ENCODE assay signal across 15 mouse cellular contexts in genomic region chr16:7360706-7361105, GRCm38 (mm10).
"Had no signal": no experiment of that assay in that cellular context is flagged by ENCODE, and none has a peak within 500 bp of the region (broad histone marks: within the 10 kb centered on the region; RNA-seq: fewer than 3 reads in every experiment).

No protein-coding gene starts in this region.

- H3K9me3 ChIP-seq: midbrain, embryonic 12.5 days; midbrain, embryonic 15.5 days; neural tube, embryonic 12.5 days; neural tube, embryonic 15.5 days had no signal

- H3K4me1 ChIP-seq: neural tube, embryonic 12.5 days had no signal

- ATAC-seq: inflammation-experienced regulatory T-cells, adult 6 months; intestine, embryonic 16.5 days; liver, postnatal 0 days; lung, postnatal 0 days; midbrain, embryonic 15.5 days had no signal

- DNase-seq: kidney, adult 18-20 months; kidney, adult 9 months; kidney, postnatal 14 days; liver, postnatal 0 days; lung, embryonic 14.5 days; thymus, postnatal 25 days had no signal

- H3K27ac ChIP-seq: liver, embryonic 14.5 days; macrophage; midbrain, embryonic 12.5 days; midbrain, embryonic 15.5 days; neural tube, embryonic 12.5 days; neural tube, embryonic 15.5 days had no signal

- H3K9ac ChIP-seq: liver, embryonic 14.5 days; liver, postnatal 0 days; lung, embryonic 14.5 days; midbrain, embryonic 12.5 days; midbrain, embryonic 15.5 days; neural tube, embryonic 12.5 days; neural tube, embryonic 15.5 days had no signal

- H3K36me3 ChIP-seq: midbrain, embryonic 12.5 days; midbrain, embryonic 15.5 days; neural tube, embryonic 12.5 days; neural tube, embryonic 15.5 days had no signal

- H3K4me3 ChIP-seq: midbrain, embryonic 12.5 days; midbrain, embryonic 15.5 days; neural tube, embryonic 12.5 days; neural tube, embryonic 15.5 days had no signal

- H3K27me3 ChIP-seq: midbrain, embryonic 12.5 days; midbrain, embryonic 15.5 days; neural tube, embryonic 12.5 days; neural tube, embryonic 15.5 days had no signal

- H3K4me2 ChIP-seq: lung, embryonic 14.5 days; midbrain, embryonic 12.5 days; midbrain, embryonic 15.5 days; neural tube, embryonic 12.5 days; neural tube, embryonic 15.5 days had no signal
